In genomic region chr6:98105280-98106090, GRCm38 (mm10) we compare ENCODE assay signal across 8 mouse cellular contexts.
A peak's percentile ranks its signal among the peaks of the same experiment; 100 is the strongest.
DNase-seq lines count a peak whose midpoint lies in the region; ATAC-seq and TF ChIP-seq lines count a peak whose summit lies in the region.

No protein-coding gene starts in this region.

- peak; percentile 3 for DNase-seq in Patski (ENCODE audit: low read depth, low spot score)
- peak; percentile 44 for DNase-seq in cerebellum, adult 9-11 months
- DNase-seq in frontal cortex, postnatal 25 days (ENCODE audit: low spot score in 2 of 2), result peak; percentile 82 to 91
- peak; percentile 86 for DNase-seq in hindbrain, embryonic 14.5 days (ENCODE audit: low spot score)
- peak; percentile 83 to 96 for DNase-seq in layer of hippocampus, postnatal 25 days (ENCODE audit: extremely low spot score in 1 of 2, low spot score in 1 of 2)
- peak; percentile 87 for DNase-seq in lung, postnatal 14 days
- peak; percentile 71 for DNase-seq in ovary, postnatal 36 days (ENCODE audit: low spot score)
- DNase-seq in thymus, postnatal 14 days, result peak; percentile 84

- no peaks in the 10 kb centered on the region for H3K4me1 ChIP-seq in hindbrain, embryonic 14.5 days (replicated peaks; ENCODE audit: control insufficient read depth, insufficient read depth, low read length)

- 54% methylated on average over 18 of the region's 18 CpGs for WGBS in hindbrain, embryonic 14.5 days

- H3K9ac ChIP-seq in hindbrain, embryonic 14.5 days, result no peak overlapping the region

- no peak overlapping the region for H3K27ac ChIP-seq in hindbrain, embryonic 14.5 days

- in situ Hi-C loops in Patski (cut with MboI; ENCODE audit: low pct_unique_long_range_greater_than_20kb), result loop anchor here (5.0 kb wide), 1 partner anchor 1497 kb away; no protein-coding TSS in a partner anchor

- CTCF ChIA-PET in Patski (lab: Charles Lee), result interaction anchor here (1.0 to 1.5 kb wide), 4 partner anchors 9 to 13 kb away, joined by 3 to 5 read pairs (median 4); no protein-coding TSS in a partner anchor

- no peaks in the 10 kb centered on the region for H3K9me3 ChIP-seq in hindbrain, embryonic 14.5 days (ENCODE audit: control insufficient read depth, low read length)

- H3K36me3 ChIP-seq in hindbrain, embryonic 14.5 days (replicated peaks; ENCODE audit: control insufficient read depth, insufficient read depth), result no peaks in the 10 kb centered on the region

- H3K4me3 ChIP-seq in hindbrain, embryonic 14.5 days (replicated peaks; ENCODE audit: low read length), result no peak overlapping the region

- peak overlapping the region; percentile 27 for H3K4me2 ChIP-seq in hindbrain, embryonic 14.5 days (replicated peaks)

- ATAC-seq in Patski, result peak; percentile 24
- no peak for ATAC-seq in hindbrain, embryonic 14.5 days (ENCODE audit: low FRiP score)

- POLR2A ChIA-PET in Patski (lab: Charles Lee), result no interaction called here

- H3K27me3 ChIP-seq in Patski, result peaks cover 58% of the 10 kb centered on the region
- H3K27me3 ChIP-seq in hindbrain, embryonic 14.5 days (ENCODE audit: control insufficient read depth, insufficient read depth, low read length), result no peaks in the 10 kb centered on the region; the same call in 1 of the 2 replicates

- TF ChIP-seq CTCF in Patski (IDR thresholded peaks at IDR 0.05), result peak; percentile 90

Comparison
In these comparisons a context has a peak if more than half of its experiments do, and no peak if none do; other contexts are left out.
1. DNase-seq: peak in every context shown above with its lines; median percentile 90 in layer of hippocampus, postnatal 25 days; 87 in lung, postnatal 14 days; 86 in frontal cortex, postnatal 25 days; 86 in hindbrain, embryonic 14.5 days; 84 in thymus, postnatal 14 days; 71 in ovary, postnatal 36 days; 44 in cerebellum, adult 9-11 months; 3 in Patski.